Mouse (Mus musculus) kidney, embryonic 15.5 days (tissue): ENCODE measurements around the gene Nr2c2ap. TPM values are rescaled to one million over a fixed set of nuclear protein-coding genes. Genes with fewer than 3 reads are reported as not detected.

Source experiments
- ATAC-seq: fragments of 200-750 bp; cut with Nextera tagmentation; replicated peaks from 2 replicates; pipeline ENCODE4 v1.8.0; 2017; ENCODE audit warnings: moderate TSS enrichment; ENCODE audit not compliant: low FRiP score
- H3K27ac ChIP-seq: fragments of 300-500 bp; sonication (generic); 2 replicates; pipeline ENCODE4 v1.5.1; 2015; ENCODE audit warnings: mild to moderate bottlenecking, inconsistent platforms
- H3K27me3 ChIP-seq: fragments of 300-500 bp; sonication (generic); 2 replicates; pipeline ENCODE4 v1.6.1; 2015; ENCODE audit warnings: inconsistent platforms
- H3K36me3 ChIP-seq: fragments of 300-500 bp; sonication (generic); 2 replicates; pipeline ENCODE4 v1.6.1; 2015; ENCODE audit warnings: inconsistent platforms
- H3K4me1 ChIP-seq: fragments of 300-500 bp; sonication (generic); 2 replicates; pipeline ENCODE4 v1.6.1; 2015; ENCODE audit warnings: inconsistent platforms
- H3K4me2 ChIP-seq: fragments of 300-500 bp; sonication (generic); 2 replicates; pipeline ENCODE4 v1.6.1; 2015; ENCODE audit warnings: moderate library complexity, mild to moderate bottlenecking, inconsistent platforms
- H3K4me3 ChIP-seq: fragments of 300-500 bp; sonication (generic); replicated peaks from 2 replicates; pipeline ENCODE4 v1.5.1; 2015; ENCODE audit warnings: mild to moderate bottlenecking, inconsistent platforms
- H3K9ac ChIP-seq: fragments of 300-500 bp; sonication (generic); 2 replicates; pipeline ENCODE4 v1.6.1; 2015; ENCODE audit warnings: mild to moderate bottlenecking, inconsistent platforms
- H3K9me3 ChIP-seq: fragments of 300-500 bp; sonication (generic); replicated peaks from 2 replicates; pipeline ENCODE4 v1.6.1; 2016; ENCODE audit warnings: inconsistent platforms
- WGBS: fragments of 180-500 bp; shearing (Covaris S2); methylation state at CpG from one replicate; pipeline ENCODE4 v1.1.7; 2015; ENCODE audit warnings: mixed read lengths; 5-methylcytosine and 5-hydroxymethylcytosine counted together
- polyA plus RNA-seq: library from polyadenylated mRNA; unstranded; fragments of >200 nt; fragmentation: Nextera tagmentation; extraction: Ambion mirVana; gene quantifications from 2 replicates; pipeline ENCODE4 v1.2.1, GENCODE M21; 2015

The Nr2c2ap gene
- polyA plus RNA-seq, 1 experiment from 2014 or later = 34.8 TPM

DNA sequence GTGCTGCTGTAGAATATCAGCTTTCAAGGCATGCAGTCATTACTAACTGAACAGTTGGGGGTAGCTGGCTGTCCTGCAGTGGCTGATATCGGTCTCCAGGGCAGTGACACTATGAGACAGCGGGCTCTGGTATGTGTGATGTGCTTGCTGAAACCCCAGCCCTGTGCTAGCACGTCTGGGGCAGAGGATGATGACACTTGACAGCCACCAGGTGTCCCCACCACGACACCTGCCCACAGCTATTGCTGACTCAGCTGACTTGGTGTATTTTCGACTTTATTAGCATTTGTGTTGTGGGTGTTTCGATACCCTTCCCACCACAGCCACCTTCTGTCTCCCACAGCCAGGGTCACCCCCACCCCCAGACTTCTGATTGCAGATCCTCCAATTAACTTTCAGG, 26.6 kb upstream of the Nr2c2ap start:
- Histone ChIP-seq H3K4me2 (no peak overlapping the region), H3K27ac (no peak overlapping the region), H3K9ac (no peak overlapping the region), H3K4me1 (no peaks in the 10 kb centered on the region), H3K27me3 (peaks cover 16% of the 10 kb centered on the region), H3K9me3 (no peaks in the 10 kb centered on the region), H3K4me3 (no peak overlapping the region), H3K36me3 (no peaks in the 10 kb centered on the region)
- WGBS = 15% methylated on average over 6 of the region's 6 CpGs
- no peak for ATAC-seq

DNA sequence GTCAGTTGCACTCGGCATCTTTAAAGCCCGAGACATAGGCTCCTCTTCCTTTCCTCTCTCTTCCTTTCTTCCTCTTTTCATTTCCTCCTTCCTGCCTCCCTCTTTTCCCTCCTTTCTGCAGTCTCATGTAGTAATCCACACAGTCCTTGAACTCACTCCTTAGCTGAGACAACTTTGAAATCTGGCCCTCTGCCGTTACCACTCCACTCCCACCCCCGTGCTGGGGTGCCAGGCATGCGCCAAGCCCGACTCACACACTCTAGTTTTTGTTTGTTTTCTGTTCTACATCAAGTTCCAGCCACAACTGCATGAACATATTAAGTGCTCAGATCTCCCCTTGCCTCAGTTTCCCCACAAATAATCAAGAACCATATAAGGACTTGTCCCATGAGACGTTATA, 26.2 kb upstream of the Nr2c2ap start:
- Histone ChIP-seq H3K4me1 (no peaks in the 10 kb centered on the region), H3K9me3 (no peaks in the 10 kb centered on the region), H3K27me3 (peaks cover 20% of the 10 kb centered on the region), H3K4me2 (no peak overlapping the region), H3K36me3 (no peaks in the 10 kb centered on the region), H3K9ac (no peak overlapping the region), H3K4me3 (no peak overlapping the region), H3K27ac (no peak overlapping the region)
- ATAC-seq = no peak
- WGBS = 77% methylated on average over 7 of the region's 7 CpGs

DNA sequence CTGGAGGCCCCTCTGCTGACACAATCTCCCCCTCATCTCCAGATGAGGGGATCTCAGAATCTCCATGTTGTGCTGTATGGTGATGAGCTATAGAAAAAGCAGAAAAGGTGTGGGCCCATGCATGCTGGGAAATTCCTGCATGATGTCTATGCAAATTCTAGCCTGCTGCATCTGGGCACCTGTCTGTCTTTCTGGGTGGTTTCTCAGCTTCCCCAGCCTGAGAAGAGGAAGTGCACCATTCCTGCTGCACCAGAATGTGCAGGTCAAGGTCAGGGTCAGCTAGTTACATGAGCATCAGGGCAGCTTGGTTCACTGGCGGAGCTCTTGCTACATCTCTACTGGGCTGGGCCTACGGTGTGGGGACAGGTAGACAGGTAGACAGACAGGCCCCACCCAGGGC, 20.7 kb upstream of the Nr2c2ap start:
- Histone ChIP-seq H3K4me2 (no peak overlapping the region), H3K9me3 (no peaks in the 10 kb centered on the region), H3K4me1 (peaks cover 12% of the 10 kb centered on the region), H3K9ac (no peak overlapping the region), H3K27ac (no peak overlapping the region), H3K27me3 (peaks cover 76% of the 10 kb centered on the region), H3K36me3 (no peaks in the 10 kb centered on the region), H3K4me3 (no peak overlapping the region)
- ATAC-seq = no peak
- 73% methylated on average over 2 of the region's 2 CpGs for WGBS

DNA sequence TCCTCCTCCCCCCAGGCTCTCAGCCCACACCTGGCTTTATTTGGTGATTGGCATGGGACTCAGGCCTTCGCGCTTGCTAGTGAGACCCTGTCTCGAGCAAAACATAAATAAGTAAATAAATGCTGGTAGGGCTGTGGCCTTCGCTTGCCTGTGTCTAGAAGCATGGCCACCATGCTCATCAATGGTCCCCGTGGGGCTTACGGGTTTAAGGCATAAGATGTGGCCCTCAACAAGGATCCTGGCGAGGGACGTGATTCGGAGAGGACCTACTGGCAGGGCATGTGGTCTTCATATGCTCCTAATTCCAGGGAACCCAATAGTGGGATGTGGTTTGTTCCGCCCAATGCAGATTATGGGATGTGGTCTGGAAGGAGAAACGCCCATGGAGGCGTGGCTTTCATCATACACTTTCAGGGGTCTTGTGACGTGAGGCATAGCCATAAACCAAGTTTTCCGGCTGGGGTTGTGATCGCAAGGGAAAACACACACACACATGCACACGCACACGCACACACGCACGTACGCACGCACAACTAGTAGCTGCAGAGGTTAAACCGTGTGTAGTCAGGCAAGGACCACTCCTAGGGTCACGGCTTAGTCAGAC, 19.8 kb upstream of the Nr2c2ap start:
- 46% methylated on average over 23 of the region's 23 CpGs for WGBS
- H3K4me2 ChIP-seq = 0 out of 2 replicates have a peak overlapping the region, but pooled peaks have one; percentile 16

GRCm38 (mm10) chr8:70112401-70113016, 18.6 kb upstream of the Nr2c2ap start:
- Histone ChIP-seq H3K36me3 (no peaks in the 10 kb centered on the region), H3K4me1 (peaks cover 12% of the 10 kb centered on the region), H3K27ac (no peak overlapping the region), H3K4me3 (no peak overlapping the region; the same call in 1 of the 2 replicates), H3K4me2 (peak overlapping the region; percentile 16; the same call in 1 of the 2 replicates), H3K9me3 (no peaks in the 10 kb centered on the region), H3K27me3 (peaks cover 91% of the 10 kb centered on the region), H3K9ac (no peak overlapping the region)
- WGBS = 8% methylated on average over 43 of the region's 43 CpGs
- no peak for ATAC-seq

More for the DNA sequence above, 19.8 kb upstream of the Nr2c2ap start:
- no peaks in the 10 kb centered on the region for H3K36me3 ChIP-seq
- peaks cover 12% of the 10 kb centered on the region for H3K4me1 ChIP-seq
- no peak overlapping the region for H3K9ac ChIP-seq
- H3K27me3 ChIP-seq = peaks cover 82% of the 10 kb centered on the region
- H3K27ac ChIP-seq = no peak overlapping the region
- ATAC-seq = no peak
- H3K9me3 ChIP-seq = no peaks in the 10 kb centered on the region
- H3K4me3 ChIP-seq = peak overlapping the region; percentile 8

- WGBS = 20% methylated on average over 6 of the region's 6 CpGs
- H3K4me2 ChIP-seq = no peak overlapping the region
- no peak overlapping the region for H3K4me3 ChIP-seq
- no peak overlapping the region for H3K27ac ChIP-seq
- H3K9me3 ChIP-seq = no peaks in the 10 kb centered on the region
- no peaks in the 10 kb centered on the region for H3K36me3 ChIP-seq
- no peak for ATAC-seq
- H3K9ac ChIP-seq = no peak overlapping the region
- H3K27me3 ChIP-seq = peaks cover 100% of the 10 kb centered on the region
- peaks cover 12% of the 10 kb centered on the region for H3K4me1 ChIP-seq
Measured at GRCm38 (mm10) chr8:70114488-70114887, 16.6 kb upstream of the Nr2c2ap start.

- Histone ChIP-seq H3K9me3 (no peaks in the 10 kb centered on the region), H3K36me3 (no peaks in the 10 kb centered on the region), H3K27ac (no peak overlapping the region), H3K9ac (no peak overlapping the region), H3K4me2 (no peak overlapping the region), H3K4me3 (no peak overlapping the region), H3K27me3 (peaks cover 100% of the 10 kb centered on the region), H3K4me1 (peaks cover 12% of the 10 kb centered on the region)
- no peak for ATAC-seq
- WGBS = 69% methylated on average over 13 of the region's 13 CpGs
Measured at GRCm38 (mm10) chr8:70114892-70115291, 16.2 kb upstream of the Nr2c2ap start.

DNA sequence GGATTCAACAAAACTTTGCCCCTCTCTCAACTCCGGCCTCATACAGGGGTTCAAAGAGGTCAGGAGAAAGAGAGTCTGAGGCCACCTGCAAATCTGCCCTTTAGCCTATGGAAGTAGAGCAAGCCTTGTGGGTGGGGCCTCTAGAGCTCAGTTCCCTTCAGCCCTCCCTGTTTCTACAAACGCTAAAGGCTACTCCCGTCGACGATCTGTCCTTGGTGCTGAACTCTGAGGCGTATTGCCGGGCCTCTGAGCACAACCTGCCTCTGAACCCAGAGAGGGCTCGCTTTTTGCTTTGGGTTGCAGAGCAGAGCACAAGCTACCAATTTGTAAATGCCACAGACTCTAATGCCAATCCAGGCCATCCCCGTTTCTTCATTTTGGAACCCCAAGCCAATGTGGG, 13.5 kb upstream of the Nr2c2ap start:
- no peak overlapping the region for H3K9ac ChIP-seq
- H3K27me3 ChIP-seq = peaks cover 92% of the 10 kb centered on the region
- WGBS = 5% methylated on average over 9 of the region's 9 CpGs
- no peak overlapping the region for H3K4me3 ChIP-seq
- peaks cover 7% of the 10 kb centered on the region for H3K4me1 ChIP-seq
- no peak overlapping the region for H3K27ac ChIP-seq
- H3K9me3 ChIP-seq = no peaks in the 10 kb centered on the region
- ATAC-seq = no peak
- H3K36me3 ChIP-seq = no peaks in the 10 kb centered on the region
- H3K4me2 ChIP-seq = no peak overlapping the region

DNA sequence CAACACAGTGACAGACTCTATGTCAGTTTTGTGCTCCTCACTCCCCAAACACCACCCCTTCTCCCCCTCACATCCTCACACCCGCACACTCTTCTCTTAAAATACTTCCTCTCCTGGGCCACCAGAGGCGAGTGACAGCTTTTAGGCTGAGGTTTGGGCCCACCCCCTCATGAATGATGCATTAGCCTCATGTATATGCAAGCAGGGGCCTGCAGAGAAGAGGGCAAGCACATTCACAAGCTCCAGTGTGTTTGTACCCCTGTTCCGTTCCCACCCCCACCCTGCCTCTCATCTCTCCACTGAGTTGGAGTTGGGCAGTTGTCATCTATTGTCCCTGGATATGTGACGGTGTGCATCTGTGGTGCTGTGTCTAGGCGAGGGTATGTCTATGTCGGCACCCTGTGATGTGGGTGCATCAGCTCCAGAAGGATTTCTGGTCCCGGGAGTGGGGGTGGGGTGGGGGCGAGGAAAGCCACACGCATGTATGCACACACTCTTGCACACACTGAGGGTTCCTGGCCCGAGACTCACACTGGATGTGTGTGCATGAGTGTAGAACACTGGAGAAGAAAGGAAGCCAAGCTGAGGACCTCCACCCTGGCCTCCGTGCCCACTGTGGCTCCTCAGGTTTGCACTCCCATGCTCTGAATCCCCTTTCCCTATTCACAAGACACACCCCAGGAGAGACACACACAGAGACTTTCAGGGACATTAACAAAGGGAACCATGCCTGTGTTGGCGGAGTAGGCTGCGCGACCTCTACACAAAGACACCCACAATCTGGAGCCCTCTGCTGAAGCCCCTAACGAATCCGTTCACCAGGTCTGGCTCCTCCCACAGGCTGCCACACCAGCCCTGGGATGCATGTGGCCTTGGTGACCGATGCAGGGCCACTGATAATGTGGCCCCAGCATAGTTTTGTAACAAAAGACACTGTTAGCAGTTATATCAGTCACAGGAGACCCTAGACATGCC, 12.1 kb upstream of the Nr2c2ap start:
- WGBS = 15% methylated on average over 17 of the region's 17 CpGs
- Histone ChIP-seq H3K4me3 (no peak overlapping the region), H3K9ac (no peak overlapping the region), H3K36me3 (no peaks in the 10 kb centered on the region), H3K4me1 (peaks cover 7% of the 10 kb centered on the region), H3K27me3 (peaks cover 89% of the 10 kb centered on the region), H3K4me2 (no peak overlapping the region), H3K9me3 (no peaks in the 10 kb centered on the region), H3K27ac (no peak overlapping the region)
- no peak for ATAC-seq

DNA sequence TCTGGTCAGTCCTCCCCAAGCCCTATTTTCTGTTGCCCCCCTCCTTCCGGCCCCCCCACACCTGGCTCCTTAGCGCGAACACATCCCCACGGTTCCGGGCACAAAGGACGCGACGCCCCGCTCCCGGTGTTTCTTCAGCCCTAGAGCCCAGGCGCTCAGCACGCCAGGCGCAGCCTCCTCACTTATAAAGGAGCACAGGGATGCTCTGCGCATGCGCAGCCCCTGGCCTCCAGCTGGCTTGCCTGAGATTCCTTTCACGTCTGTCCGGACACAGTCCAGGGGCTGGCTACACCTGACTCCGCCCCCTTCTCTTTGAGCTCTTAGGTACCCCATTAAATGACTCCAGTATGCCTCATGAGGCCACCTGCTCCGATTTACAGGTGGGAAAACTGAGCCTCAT, 10.5 kb upstream of the Nr2c2ap start, which contains the start of gene Ncan:
Gene Ncan (minus strand): TSS at position 207 of the 400 bp plus-strand sequence.
- H3K36me3 ChIP-seq = no peaks in the 10 kb centered on the region
- H3K27ac ChIP-seq = no peak within 1 kb of the TSS
- peak; percentile 81 for ATAC-seq
- H3K4me1 ChIP-seq = peaks cover 7% of the 10 kb centered on the region
- 0 out of 2 replicates have a peak within 1 kb of the TSS, but pooled peaks have one; percentile 12 for H3K4me3 ChIP-seq
- 2% methylated on average over 19 of the region's 19 CpGs for WGBS
- no peaks in the 10 kb centered on the region for H3K9me3 ChIP-seq
- H3K4me2 ChIP-seq = peak within 1 kb of the TSS; percentile 51
- peaks cover 81% of the 10 kb centered on the region for H3K27me3 ChIP-seq
- H3K9ac ChIP-seq = no peak within 1 kb of the TSS

DNA sequence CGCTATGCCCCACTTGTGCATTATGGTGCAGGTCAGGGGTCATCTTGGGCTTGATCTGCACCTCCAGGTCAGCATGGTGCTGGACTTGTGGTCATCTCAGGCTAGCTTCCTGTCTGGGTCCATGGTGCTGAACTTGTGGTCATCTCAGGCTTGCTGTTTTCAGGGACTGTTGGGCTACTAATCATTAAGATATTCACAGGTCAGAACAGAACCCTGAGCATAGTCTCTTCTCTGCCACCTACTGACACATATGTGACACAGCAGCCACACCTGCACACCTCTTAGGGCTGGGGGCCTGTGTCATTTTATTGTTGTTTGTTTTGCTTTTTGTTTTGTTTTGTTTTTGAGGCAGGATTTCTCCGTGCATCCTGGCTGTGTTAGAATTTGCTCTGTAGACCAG, 8.3 kb upstream of the Nr2c2ap start:
- Histone ChIP-seq H3K4me3 (no peak overlapping the region), H3K27ac (no peak overlapping the region), H3K4me2 (no peak overlapping the region), H3K27me3 (peaks cover 60% of the 10 kb centered on the region), H3K4me1 (peaks cover 7% of the 10 kb centered on the region), H3K36me3 (no peaks in the 10 kb centered on the region), H3K9ac (no peak overlapping the region), H3K9me3 (no peaks in the 10 kb centered on the region)
- 52% methylated on average over 2 of the region's 2 CpGs for WGBS
- no peak for ATAC-seq

DNA sequence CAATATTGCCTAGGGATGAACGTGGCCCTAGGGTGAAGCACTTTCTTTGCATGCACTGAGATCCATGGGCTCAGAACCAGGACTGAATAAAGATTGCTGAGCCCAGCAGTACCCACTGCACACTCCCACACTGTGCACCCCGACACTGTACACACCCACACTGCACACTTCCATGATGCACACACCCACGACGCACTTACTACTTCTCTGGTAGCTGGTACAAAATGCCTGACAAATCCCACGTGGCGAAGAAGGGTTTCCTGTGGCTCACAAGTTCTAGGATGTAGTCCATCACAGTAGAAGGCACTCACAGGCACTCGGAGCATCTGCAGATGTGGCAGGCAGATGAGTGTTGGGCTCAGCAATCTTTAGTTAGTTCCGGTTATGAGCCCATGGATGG, 6.1 kb upstream of the Nr2c2ap start:
- Histone ChIP-seq H3K9me3 (no peaks in the 10 kb centered on the region), H3K36me3 (no peaks in the 10 kb centered on the region), H3K27ac (no peak overlapping the region), H3K4me1 (peaks cover 14% of the 10 kb centered on the region), H3K27me3 (peaks cover 38% of the 10 kb centered on the region), H3K4me2 (no peak overlapping the region), H3K9ac (no peak overlapping the region), H3K4me3 (no peak overlapping the region)
- no peak for ATAC-seq
- WGBS = 62% methylated on average over 8 of the region's 8 CpGs
